In genomic region chr19:53859593-53859992, GRCm38 (mm10) we compare ENCODE assay signal across 13 mouse cellular contexts. TPM values are rescaled to one million over a fixed set of nuclear protein-coding genes. Genes with fewer than 3 reads are reported as not detected.
DNase-seq lines count a peak whose midpoint lies in the region; ATAC-seq and TF ChIP-seq lines count a peak whose summit lies in the region.
"Had no signal": no experiment of that assay in that cellular context is flagged by ENCODE, and none has a peak within 500 bp of the region (broad histone marks: within the 10 kb centered on the region; RNA-seq: fewer than 3 reads in every experiment).

No protein-coding gene starts in this region.

- no peak for DNase-seq in G1E (ENCODE audit: low spot score)
- DNase-seq in liver, embryonic 13.5 days = no peak
- DNase-seq in midbrain, embryonic 11.5 days (ENCODE audit: low spot score, missing footprints) = no peak
- no peak for DNase-seq in left cerebral cortex, postnatal 4 days
- DNase-seq in testis, postnatal 14 days (ENCODE audit: low spot score) = no peak
- DNase-seq: gastrocnemius, postnatal 25 days; thymus, postnatal 14 days had no signal

- TF ChIP-seq CTCF in E14TG2a.4 (conservative IDR thresholded peaks at IDR 0.05; ENCODE audit: low read length) = no peak
- no peak for TF ChIP-seq CTCF in G1E (IDR thresholded peaks at IDR 0.05; ENCODE audit: low read depth, low read length)

- H3K9me3 ChIP-seq in E14TG2a.4 (ENCODE audit: low read length) = no peaks in the 10 kb centered on the region
- H3K9me3 ChIP-seq in G1E (replicated peaks) = no peaks in the 10 kb centered on the region
- no peaks in the 10 kb centered on the region for H3K9me3 ChIP-seq in intestine, embryonic 15.5 days
- no peaks in the 10 kb centered on the region for H3K9me3 ChIP-seq in liver, embryonic 13.5 days (replicated peaks)
- no peaks in the 10 kb centered on the region for H3K9me3 ChIP-seq in midbrain, embryonic 11.5 days (ENCODE audit: control insufficient read depth, low read length)
- H3K9me3 ChIP-seq: heart, embryonic 10.5 days; megakaryocyte, embryonic 14.5 days had no signal

- intact Hi-C loops in left cerebral cortex, postnatal 4 days (cut with DNase I) = no loop called here

- H3K4me3 ChIP-seq in E14TG2a.4 (replicated peaks; ENCODE audit: low read length) = peak overlapping the region; percentile 37; the same call in 1 of the 2 replicates
- peak overlapping the region; percentile 24; the same call in 1 of the 2 replicates for H3K4me3 ChIP-seq in G1E (ENCODE audit: low read depth, low read length)
- no peak overlapping the region for H3K4me3 ChIP-seq in intestine, embryonic 15.5 days (replicated peaks)
- H3K4me3 ChIP-seq in liver, embryonic 13.5 days (replicated peaks) = no peak overlapping the region
- H3K4me3 ChIP-seq in midbrain, embryonic 11.5 days (ENCODE audit: low read depth, low read length) = no peak overlapping the region
- H3K4me3 ChIP-seq: heart, embryonic 10.5 days; megakaryocyte, embryonic 14.5 days had no signal

- H3K36me3 ChIP-seq in E14TG2a.4 (ENCODE audit: insufficient read depth, low read length) = no peaks in the 10 kb centered on the region
- H3K36me3 ChIP-seq in G1E (replicated peaks) = no peaks in the 10 kb centered on the region
- no peaks in the 10 kb centered on the region for H3K36me3 ChIP-seq in intestine, embryonic 15.5 days
- no peaks in the 10 kb centered on the region for H3K36me3 ChIP-seq in liver, embryonic 13.5 days
- no peaks in the 10 kb centered on the region for H3K36me3 ChIP-seq in midbrain, embryonic 11.5 days (ENCODE audit: control insufficient read depth, insufficient read depth, low read length)

- no peak for ATAC-seq in G1E (ENCODE audit: extremely low read depth, insufficient number of reproducible peaks, low FRiP score, poor library complexity, severe bottlenecking)
- peak; percentile 37 for ATAC-seq in intestine, embryonic 15.5 days
- ATAC-seq in liver, embryonic 13.5 days (ENCODE audit: low read depth) = no peak
- no peak for ATAC-seq in midbrain, embryonic 11.5 days (ENCODE audit: low FRiP score)
- ATAC-seq: hindbrain, embryonic 16.5 days had no signal

- 49% methylated on average over 7 of the region's 7 CpGs for WGBS in intestine, embryonic 15.5 days
- 64% methylated on average over 7 of the region's 7 CpGs for WGBS in liver, embryonic 13.5 days (ENCODE audit: insufficient replicate concordance)
- 41% methylated on average over 7 of the region's 7 CpGs for WGBS in midbrain, embryonic 11.5 days

- peak overlapping the region; percentile 50 for H3K4me2 ChIP-seq in intestine, embryonic 15.5 days (replicated peaks)
- peak overlapping the region; percentile 39 for H3K4me2 ChIP-seq in liver, embryonic 13.5 days
- H3K4me2 ChIP-seq in midbrain, embryonic 11.5 days = no peak overlapping the region

- H3K27me3 ChIP-seq in E14TG2a.4 (ENCODE audit: insufficient read depth, low read length) (no peaks in the 10 kb centered on the region), G1E (ENCODE audit: insufficient read depth, low read length) (0 out of 2 replicates have a peak, but pooled peaks cover 2% of the 10 kb centered on the region)
- no peaks in the 10 kb centered on the region for H3K27me3 ChIP-seq in intestine, embryonic 15.5 days (replicated peaks)
- peaks cover 4% of the 10 kb centered on the region; the same call in 1 of the 2 replicates for H3K27me3 ChIP-seq in liver, embryonic 13.5 days
- no peaks in the 10 kb centered on the region for H3K27me3 ChIP-seq in midbrain, embryonic 11.5 days (ENCODE audit: control insufficient read depth, insufficient read depth, low read length)
- H3K27me3 ChIP-seq: megakaryocyte, embryonic 14.5 days had no signal

- H3K9ac ChIP-seq in intestine, embryonic 15.5 days = no peak overlapping the region
- H3K9ac ChIP-seq in liver, embryonic 13.5 days = no peak overlapping the region
- no peak overlapping the region for H3K9ac ChIP-seq in midbrain, embryonic 11.5 days (ENCODE audit: low read length)

- peak overlapping the region; percentile 75 for H3K27ac ChIP-seq in intestine, embryonic 15.5 days
- H3K27ac ChIP-seq in liver, embryonic 13.5 days = no peak overlapping the region
- H3K27ac ChIP-seq in midbrain, embryonic 11.5 days (ENCODE audit: low read depth, low read length) = no peak overlapping the region
- H3K27ac ChIP-seq: heart, embryonic 10.5 days; kidney, postnatal 0 days had no signal

- peaks cover 22% of the 10 kb centered on the region for H3K4me1 ChIP-seq in E14TG2a.4 (replicated peaks; ENCODE audit: low read depth, low read length)
- H3K4me1 ChIP-seq in G1E (ENCODE audit: insufficient read depth, low read depth, low read length) = peaks cover 42% of the 10 kb centered on the region
- H3K4me1 ChIP-seq in intestine, embryonic 15.5 days (replicated peaks) = peaks cover 9% of the 10 kb centered on the region
- H3K4me1 ChIP-seq in liver, embryonic 13.5 days (replicated peaks) = peaks cover 28% of the 10 kb centered on the region
- no peaks in the 10 kb centered on the region for H3K4me1 ChIP-seq in midbrain, embryonic 11.5 days (ENCODE audit: control insufficient read depth, insufficient read depth, low read length)

RNA-seq across cellular contexts. Expression of gene Pdcd4, which starts 32.4 kb away (rescaled TPM):
- total RNA-seq in G1E (2014; fragmentation: Nextera tagmentation) = 216 and 255 TPM in 2 replicates
- 176 and 270 TPM in 2 replicates for total RNA-seq in G1E (2017)
- 71.6 and 93.3 TPM in 2 replicates for polyA plus RNA-seq in G1E (2012)
- polyA plus RNA-seq in intestine, embryonic 15.5 days (2015; fragmentation: Nextera tagmentation; extraction: Ambion mirVana) = 65.1 and 73.7 TPM in 2 replicates
- polyA plus RNA-seq in liver, embryonic 13.5 days (2015; fragmentation: Nextera tagmentation; extraction: Ambion mirVana) = 19.3 and 23.4 TPM in 2 replicates
- polyA plus RNA-seq in midbrain, embryonic 11.5 days (2014; fragmentation: Nextera tagmentation; extraction: Ambion mirVana) = 61.9 and 65.7 TPM in 2 replicates
- 10 to 100 TPM; 64.4 to 67.5 TPM for total RNA-seq in left cerebral cortex, postnatal 4 days (2021)

Comparison
In these comparisons a context has a peak if more than half of its experiments do, and no peak if none do; other contexts are left out.
1. H3K4me3 ChIP-seq: peak in E14TG2a.4 (single experiment) and G1E (single experiment); none in intestine, embryonic 15.5 days (single experiment), liver, embryonic 13.5 days (single experiment) and midbrain, embryonic 11.5 days (single experiment).